Mouse (Mus musculus) adrenal gland, adult 10 weeks (tissue): ENCODE measurements around the gene Ctsl. TPM values are rescaled to one million over a fixed set of nuclear protein-coding genes. Genes with fewer than 3 reads are reported as not detected.

Source experiments
- polyA plus RNA-seq: library from polyadenylated mRNA; stranded (reverse); fragments of 350-450 nt; fragmentation: Illumina TruSeq; extraction: RNeasy Lipid Tissue Mini Kit (QIAGEN cat#74804); gene quantifications from one replicate; pipeline ENCODE4 v1.2.3, GENCODE M21; 2014; ENCODE audit warnings: low read depth, low replicate concordance

The Ctsl gene
- polyA plus RNA-seq = 201 TPM

GRCm38 (mm10) chr13:64370173-64370940 is at the start of gene Ctsl:
Ctsl (minus strand) TSS chr13:64370890.

GRCm38 (mm10) chr13:64312024-64312915 is 58.4 kb downstream of the Ctsl start, which contains the start of gene Aaed1:
Aaed1 (minus strand) TSS chr13:64312710.

Other genes with a start within 250 kb of the Ctsl start
- 10.7 TPM for gene Slc35d2, start 241.5 kb downstream of the Ctsl start, polyA plus RNA-seq
- 70.5 TPM for gene Zfp367, start 217.7 kb downstream of the Ctsl start, polyA plus RNA-seq
- gene Habp4, start 209.1 kb downstream of the Ctsl start, polyA plus RNA-seq = 19.7 TPM
- gene Cdc14b, start 95.6 kb downstream of the Ctsl start, polyA plus RNA-seq = 16.3 TPM
- 83.7 TPM for gene Aaed1, start 58.2 kb downstream of the Ctsl start, polyA plus RNA-seq
- 0.47 TPM for gene Cdk20, start 61.4 kb upstream of the Ctsl start, polyA plus RNA-seq
- not detected for gene Fam240b, start 126.9 kb upstream of the Ctsl start, polyA plus RNA-seq